Mouse (Mus musculus): Measurements from ENCODE around the gene Med1. TPM values are rescaled to one million over a fixed set of nuclear protein-coding genes. Genes with fewer than 3 reads are reported as not detected.
"Not testable (repeated sequence)": the region's sequence is repeated elsewhere in the genome, so short reads cannot be mapped to it uniquely, and the experiment has no call there.

Gene Med1
- total RNA-seq (2015) (64.5 and 70.6 TPM in 2 replicates), total RNA-seq (2017) (32.5 and 36.3 TPM in 2 replicates)

- ATAC-seq (ENCODE audit: poor library complexity, severe bottlenecking): peak; percentile 97
Observed at GRCm38 (mm10) chr11:98192901-98193805, at the start of gene Med1. Med1 (minus strand) TSS chr11:98193293.

- ATAC-seq (ENCODE audit: poor library complexity, severe bottlenecking): no peak
Observed at GRCm38 (mm10) chr11:98238995-98239394, 45.9 kb upstream of the Med1 start.

DNA sequence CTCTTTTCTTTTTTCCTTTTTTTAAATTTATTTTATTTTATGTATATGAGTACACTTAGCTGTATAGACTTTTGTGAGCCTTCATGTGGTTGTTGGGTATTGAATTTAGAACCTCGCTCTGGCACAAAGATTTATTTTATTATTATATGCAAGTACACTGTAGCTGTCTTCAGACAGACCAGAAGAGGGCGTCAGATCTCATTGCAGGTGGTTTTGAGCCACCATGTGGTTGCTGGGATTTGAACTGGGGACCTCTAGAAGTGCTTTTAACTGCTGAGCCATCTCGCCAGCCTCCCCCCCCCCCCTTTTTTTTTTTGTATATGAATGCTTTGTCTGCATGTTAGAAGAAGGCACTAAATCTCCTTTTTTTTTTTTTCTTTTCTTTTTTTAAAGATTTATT lies 45.3 kb upstream of the Med1 start:
- ATAC-seq (ENCODE audit: poor library complexity, severe bottlenecking): no peak

DNA sequence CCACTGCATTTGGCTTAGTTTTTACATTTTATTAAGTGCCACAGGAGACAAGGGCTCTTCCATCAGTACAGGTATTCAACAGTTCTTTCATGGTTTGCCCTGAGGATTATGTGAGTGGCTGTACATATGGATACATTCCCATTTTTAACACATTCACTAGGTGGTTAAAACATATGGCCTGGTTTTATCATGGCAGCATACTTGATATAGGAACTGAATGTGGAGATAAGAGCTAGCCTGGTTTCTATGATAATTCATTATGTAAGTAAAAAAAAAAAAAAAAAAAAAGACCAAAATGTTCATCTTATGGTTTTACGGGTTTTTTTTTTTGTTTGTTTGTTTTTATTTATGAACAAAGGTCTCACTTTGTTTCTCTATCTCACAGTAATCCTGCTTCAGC lies 33.3 kb upstream of the Med1 start:
- no peak for ATAC-seq (ENCODE audit: poor library complexity, severe bottlenecking)

DNA sequence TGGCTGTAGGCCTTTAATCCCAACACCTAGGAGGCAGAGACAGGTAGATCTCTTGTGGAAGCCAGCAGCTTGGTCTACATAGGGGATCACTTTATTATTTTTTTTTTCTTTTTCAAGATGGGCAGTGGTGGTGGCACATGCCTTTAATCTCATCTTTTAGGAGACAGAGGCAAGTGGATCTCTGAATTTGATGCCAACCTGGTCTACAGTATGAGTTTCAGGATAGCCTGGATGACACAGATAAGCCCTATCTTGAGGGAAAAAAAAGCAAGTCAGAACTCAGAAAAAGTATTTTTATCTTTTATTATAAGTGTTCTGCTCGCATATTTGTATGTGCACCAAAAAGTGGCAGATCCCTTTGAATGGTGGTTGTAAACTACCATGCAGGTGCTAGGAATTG lies 20.2 kb upstream of the Med1 start:
- ATAC-seq (ENCODE audit: poor library complexity, severe bottlenecking): no peak

- not testable (repeated sequence) for ATAC-seq (ENCODE audit: poor library complexity, severe bottlenecking)
Observed at GRCm38 (mm10) chr11:98209661-98210060, 16.6 kb upstream of the Med1 start.

GRCm38 (mm10) chr11:98206281-98206680 lies 13.2 kb upstream of the Med1 start:
- ATAC-seq (ENCODE audit: poor library complexity, severe bottlenecking): not testable (repeated sequence)

DNA sequence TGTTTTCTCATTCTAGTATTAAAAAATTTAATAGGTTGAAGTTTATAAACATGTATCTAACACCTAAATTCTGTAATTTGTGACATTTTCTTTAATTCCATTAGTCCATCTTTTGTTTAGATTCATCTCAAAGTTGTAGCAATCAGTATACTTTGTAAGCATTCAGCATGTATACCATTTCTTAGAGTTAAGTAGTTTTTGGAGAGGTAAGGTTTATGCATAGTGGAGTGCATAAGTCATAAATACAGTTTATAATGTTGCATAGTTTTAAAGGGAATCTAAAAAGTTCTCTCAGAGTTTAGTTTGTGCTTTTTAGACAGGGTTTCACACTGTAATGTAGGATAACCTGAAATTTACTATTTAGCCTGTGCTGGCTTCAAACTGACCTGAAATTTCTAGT lies 12.4 kb upstream of the Med1 start:
- ATAC-seq (ENCODE audit: poor library complexity, severe bottlenecking): no peak

- ATAC-seq (ENCODE audit: poor library complexity, severe bottlenecking): peak; percentile 12; the same call in 1 of the 2 replicates
Observed at GRCm38 (mm10) chr11:98203931-98204421, 10.9 kb upstream of the Med1 start.

GRCm38 (mm10) chr11:98203351-98203911 lies 10.3 kb upstream of the Med1 start:
- peak; percentile 10; the same call in 1 of the 2 replicates for ATAC-seq (ENCODE audit: poor library complexity, severe bottlenecking)

DNA sequence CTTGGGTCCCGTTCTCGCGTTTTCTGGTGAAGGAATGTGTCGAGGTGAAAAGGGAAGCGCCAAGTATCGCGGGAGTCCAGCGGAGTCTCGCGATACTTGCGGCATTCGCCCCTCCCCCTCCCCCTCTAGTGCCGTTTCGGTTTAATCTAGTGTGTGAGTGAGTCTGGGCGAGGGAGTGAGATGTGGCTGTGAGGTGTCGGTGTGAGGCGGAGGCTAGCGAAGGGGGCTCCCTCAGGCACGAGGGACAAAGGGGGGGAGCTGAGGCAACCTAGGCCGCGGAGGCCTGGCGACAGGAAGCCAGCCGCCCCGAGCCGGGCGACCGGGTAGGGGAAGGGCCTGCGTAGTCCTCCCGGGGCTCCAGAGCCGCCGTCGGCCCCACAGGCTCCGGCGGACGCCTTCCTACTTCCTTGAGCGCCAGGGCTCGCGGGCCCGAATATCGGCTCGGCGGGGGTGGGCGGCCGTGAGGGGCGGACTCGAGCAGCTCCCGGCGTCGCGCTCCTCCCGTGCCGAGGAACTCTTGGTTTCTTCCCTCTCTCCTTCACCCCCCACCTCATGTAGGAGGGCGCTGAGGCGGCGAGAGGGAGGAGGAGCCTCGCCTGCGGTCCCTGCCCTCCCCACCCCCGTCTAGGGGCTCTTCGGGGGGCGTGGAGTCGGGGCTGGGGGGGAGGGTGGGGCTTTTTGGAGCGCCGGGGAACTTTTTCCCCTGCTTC lies 9.7 kb upstream of the Med1 start, which contains the start of gene Cdk12:
TSS of gene Cdk12 (plus strand) at position 419 of the 710 bp plus-strand sequence.
- ATAC-seq (ENCODE audit: poor library complexity, severe bottlenecking): peak; percentile 93

DNA sequence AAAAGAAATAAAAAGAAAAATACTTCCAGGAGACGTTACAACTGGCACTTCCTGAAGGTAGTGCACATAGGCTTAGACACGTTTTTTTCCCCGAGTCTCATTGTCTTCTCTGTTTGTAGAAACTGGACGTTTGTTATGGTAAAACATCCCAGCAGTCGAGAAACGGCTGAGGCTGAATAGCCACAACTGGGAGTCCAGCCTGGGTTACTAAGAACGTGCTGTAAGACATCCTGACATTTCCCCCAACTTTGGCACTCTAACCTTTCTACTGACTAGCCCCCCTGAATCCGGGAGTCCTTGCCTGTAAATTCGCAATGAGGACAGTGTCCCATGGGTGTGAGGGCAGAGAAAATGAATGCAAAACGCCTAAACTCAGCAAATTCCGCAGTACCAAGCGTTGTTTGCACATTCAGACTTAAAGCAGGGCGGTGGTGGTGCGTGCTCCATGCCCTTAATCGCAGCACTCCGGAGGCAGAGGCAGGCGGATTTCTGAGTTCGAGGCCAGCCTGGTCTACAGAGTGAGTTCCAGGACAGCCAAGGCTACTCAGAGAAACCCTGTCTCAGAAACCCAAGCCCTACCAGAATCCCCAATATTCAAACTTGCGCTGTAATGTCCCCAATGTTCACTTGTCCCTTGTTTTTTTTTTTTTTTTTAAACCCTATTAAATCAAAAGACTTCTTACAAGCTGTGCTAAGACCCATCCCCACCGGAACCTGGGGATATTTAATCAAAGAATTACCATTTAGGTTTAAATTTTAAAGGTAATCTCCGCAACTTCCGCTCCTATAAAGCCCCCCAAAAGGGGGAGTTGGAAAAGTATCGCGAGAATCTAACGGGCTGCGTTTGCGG lies 8.9 kb upstream of the Med1 start:
- no peak for ATAC-seq (ENCODE audit: poor library complexity, severe bottlenecking)

GRCm38 (mm10) chr11:98190820-98191219 lies 2.3 kb downstream of the Med1 start:
- ATAC-seq (ENCODE audit: poor library complexity, severe bottlenecking): no peak

DNA sequence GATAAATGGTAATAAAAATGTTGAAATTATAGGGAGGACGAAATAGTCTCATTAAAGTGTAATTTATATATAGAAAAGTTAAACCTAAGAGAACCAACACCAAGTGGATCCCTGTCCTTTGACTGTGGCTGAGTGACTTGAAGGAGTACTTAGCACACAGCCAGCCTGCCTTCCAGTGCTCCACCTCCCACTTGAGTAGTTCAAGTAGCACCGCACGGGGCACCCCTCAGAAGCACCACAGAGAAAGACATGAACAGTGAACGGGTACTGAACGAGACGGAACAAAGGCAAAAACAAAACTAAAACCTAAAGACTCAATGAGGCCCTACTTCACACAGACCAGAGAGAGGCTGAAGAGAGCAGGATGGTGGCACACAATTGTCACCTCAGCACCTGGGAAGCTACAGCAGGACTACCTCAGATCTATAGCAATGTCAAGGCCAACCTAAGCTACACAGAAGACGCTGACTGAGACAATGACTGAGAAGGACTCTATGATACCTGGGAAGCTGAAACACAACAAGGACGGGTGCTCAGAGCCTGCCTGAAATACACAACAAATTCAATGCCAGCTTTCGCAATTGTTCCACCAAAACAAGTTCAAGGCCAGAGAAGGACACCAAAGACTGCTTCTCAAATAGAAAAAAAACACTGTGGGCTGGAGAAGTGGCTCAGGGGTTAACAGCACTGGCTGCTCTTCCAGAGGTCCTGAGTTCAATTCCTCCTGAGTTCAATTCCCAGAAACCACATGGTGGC lies 5.3 kb downstream of the Med1 start:
- no peak for ATAC-seq (ENCODE audit: poor library complexity, severe bottlenecking)

GRCm38 (mm10) chr11:98182149-98182548 lies 10.9 kb downstream of the Med1 start:
- not testable (repeated sequence) for ATAC-seq (ENCODE audit: poor library complexity, severe bottlenecking)

DNA sequence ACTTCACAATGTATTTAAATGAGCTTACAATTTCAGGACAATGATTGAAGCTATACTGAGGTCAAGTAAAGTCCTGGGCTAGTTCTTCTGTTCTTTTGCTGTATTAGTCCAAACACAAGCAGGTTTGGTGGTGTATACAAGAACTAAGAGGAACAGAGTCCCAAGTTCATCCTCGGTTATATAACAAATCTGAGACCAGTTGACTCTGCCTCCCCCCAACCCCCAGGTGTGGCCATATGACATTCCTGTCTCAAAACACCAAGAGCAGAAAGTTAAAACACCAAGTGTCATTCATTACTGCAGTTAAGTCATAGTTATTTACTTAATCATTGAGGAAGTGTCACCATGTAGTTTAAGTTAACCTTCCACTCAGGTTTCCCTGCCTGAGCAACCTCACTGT lies 24.7 kb downstream of the Med1 start:
- no peak for ATAC-seq (ENCODE audit: poor library complexity, severe bottlenecking)

DNA sequence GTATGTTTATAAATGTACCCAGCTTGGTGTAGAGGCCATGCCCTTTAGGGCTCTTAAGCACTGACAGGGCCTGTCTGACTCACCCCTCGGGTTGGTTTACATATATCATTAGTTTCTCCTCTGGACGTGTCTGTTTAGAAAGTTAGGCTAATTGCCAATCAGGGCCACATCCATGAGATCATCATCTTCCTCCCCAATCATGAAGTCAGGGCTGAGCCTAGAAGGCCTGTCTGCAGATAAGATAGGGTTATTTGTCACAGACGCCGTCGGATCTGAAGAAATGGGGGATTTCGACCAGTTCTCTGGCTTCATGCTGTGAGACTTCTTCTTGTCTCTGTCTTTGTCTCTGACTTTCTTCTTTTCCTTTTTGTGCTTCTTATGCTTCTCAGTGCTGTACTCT lies 38.0 kb downstream of the Med1 start:
- ATAC-seq (ENCODE audit: poor library complexity, severe bottlenecking): no peak

DNA sequence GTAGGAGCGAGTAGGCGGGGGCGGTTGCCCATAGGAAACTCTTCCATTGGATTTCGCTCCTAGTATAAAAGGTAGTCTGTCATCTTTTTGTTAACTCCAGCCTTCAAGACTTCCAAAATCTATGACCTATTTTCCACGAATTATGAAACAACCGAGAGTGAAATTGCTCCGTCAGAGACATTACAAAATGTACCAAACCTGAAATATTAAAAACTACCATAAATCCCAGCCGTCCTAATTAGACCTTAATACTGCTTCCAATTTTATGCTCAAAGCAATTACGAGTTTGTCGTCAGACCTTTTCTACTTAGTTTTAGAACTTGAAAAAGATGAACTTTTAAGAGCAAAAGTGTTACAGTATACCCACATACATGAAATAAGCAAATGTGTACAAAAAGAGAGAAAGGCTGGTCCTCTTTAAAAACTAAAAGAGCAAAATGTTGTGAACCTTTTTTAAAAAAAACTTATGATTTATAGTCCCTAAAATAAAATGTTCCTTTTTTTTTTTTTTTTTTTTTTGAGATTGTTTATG lies 42.4 kb downstream of the Med1 start:
- no peak for ATAC-seq (ENCODE audit: poor library complexity, severe bottlenecking)

Measured in megakaryocyte, adult 5-6 weeks (primary cell).